Mouse (Mus musculus): ENCODE results near the gene Egfl6.

- no peak for TF ChIP-seq CTCF (IDR thresholded peaks at IDR 0.05; ENCODE audit: extremely low read depth, insufficient read length, insufficient replicate concordance, low read depth, low read length)
- TF ChIP-seq POLR2A (IDR thresholded peaks at IDR 0.05; ENCODE audit: low read depth, low read length): no peak
These were observed 36.2 kb upstream of the Egfl6 start for GRCm38 (mm10) chrX:166621560-166622301.

Data from small intestine, adult 2 months (tissue).